Mouse (Mus musculus): Measurements from ENCODE around the gene Cap2. TPM values are rescaled to one million over a fixed set of nuclear protein-coding genes. Genes with fewer than 3 reads are reported as not detected.

Cap2 gene
- polyA plus RNA-seq, 1 experiment from 2014 or later: 9.2 TPM

GRCm38 (mm10) chr13:46510460-46510859 lies 8.8 kb downstream of the Cap2 start:
- no peak for DNase-seq (ENCODE audit: low spot score)
- 94% methylated on average over 7 of the region's 7 CpGs for WGBS
- Histone ChIP-seq H3K27me3 (ENCODE audit: low read depth, poor library complexity, severe bottlenecking) (no peaks in the 10 kb centered on the region), H3K27ac (replicated peaks) (no peak overlapping the region), H3K4me1 (0 out of 2 replicates have a peak, but pooled peaks cover 3% of the 10 kb centered on the region), H3K9me3 (replicated peaks) (0 out of 2 replicates have a peak, but pooled peaks cover 5% of the 10 kb centered on the region), H3K36me3 (no peaks in the 10 kb centered on the region), H3K4me3 (no peak overlapping the region)

GRCm38 (mm10) chr13:46514484-46514883 lies 12.8 kb downstream of the Cap2 start:
- Histone ChIP-seq H3K36me3 (no peaks in the 10 kb centered on the region), H3K4me3 (no peak overlapping the region), H3K4me1 (peaks cover 10% of the 10 kb centered on the region), H3K27me3 (ENCODE audit: low read depth, poor library complexity, severe bottlenecking) (no peaks in the 10 kb centered on the region), H3K9me3 (replicated peaks) (0 out of 2 replicates have a peak, but pooled peaks cover 5% of the 10 kb centered on the region), H3K27ac (replicated peaks) (no peak overlapping the region)
- 92% methylated on average over 10 of the region's 10 CpGs for WGBS
- no peak for DNase-seq (ENCODE audit: low spot score)

- Histone ChIP-seq H3K27ac (replicated peaks) (no peak overlapping the region), H3K4me1 (peaks cover 10% of the 10 kb centered on the region)
- WGBS: 87% methylated on average over 9 of the region's 9 CpGs
These were observed 13.5 kb downstream of the Cap2 start for GRCm38 (mm10) chr13:46515120-46515523.

GRCm38 (mm10) chr13:46515524-46515923 lies 13.9 kb downstream of the Cap2 start:
- no peak for DNase-seq (ENCODE audit: low spot score)

More at GRCm38 (mm10) chr13:46515120-46515523, 13.5 kb downstream of the Cap2 start:
- Histone ChIP-seq H3K9me3 (replicated peaks) (0 out of 2 replicates have a peak, but pooled peaks cover 5% of the 10 kb centered on the region), H3K4me3 (no peak overlapping the region), H3K27me3 (ENCODE audit: low read depth, poor library complexity, severe bottlenecking) (no peaks in the 10 kb centered on the region), H3K36me3 (no peaks in the 10 kb centered on the region)
- DNase-seq (ENCODE audit: low spot score): no peak

GRCm38 (mm10) chr13:46516183-46516582 lies 14.5 kb downstream of the Cap2 start:
- DNase-seq (ENCODE audit: low spot score): no peak
- Histone ChIP-seq H3K27ac (replicated peaks) (no peak overlapping the region), H3K27me3 (ENCODE audit: low read depth, poor library complexity, severe bottlenecking) (no peaks in the 10 kb centered on the region), H3K36me3 (no peaks in the 10 kb centered on the region), H3K4me3 (no peak overlapping the region), H3K9me3 (replicated peaks) (0 out of 2 replicates have a peak, but pooled peaks cover 5% of the 10 kb centered on the region), H3K4me1 (peaks cover 10% of the 10 kb centered on the region)
- 88% methylated on average over 7 of the region's 7 CpGs for WGBS

More at GRCm38 (mm10) chr13:46515524-46515923, 13.9 kb downstream of the Cap2 start:
- Histone ChIP-seq H3K9me3 (replicated peaks) (0 out of 2 replicates have a peak, but pooled peaks cover 5% of the 10 kb centered on the region), H3K36me3 (no peaks in the 10 kb centered on the region), H3K27ac (replicated peaks) (no peak overlapping the region), H3K4me3 (no peak overlapping the region), H3K4me1 (peaks cover 10% of the 10 kb centered on the region), H3K27me3 (ENCODE audit: low read depth, poor library complexity, severe bottlenecking) (no peaks in the 10 kb centered on the region)
- WGBS: 73% methylated on average over 10 of the region's 10 CpGs

GRCm38 (mm10) chr13:46517211-46517685 lies 15.6 kb downstream of the Cap2 start:
- 0 out of 2 replicates have a peak, but pooled peaks cover 1% of the 10 kb centered on the region for H3K9me3 ChIP-seq (replicated peaks)
- H3K4me1 ChIP-seq: peaks cover 10% of the 10 kb centered on the region
- H3K27ac ChIP-seq (replicated peaks): no peak overlapping the region
- no peak for DNase-seq (ENCODE audit: low spot score)
- no peak overlapping the region for H3K4me3 ChIP-seq
- H3K27me3 ChIP-seq (ENCODE audit: low read depth, poor library complexity, severe bottlenecking): no peaks in the 10 kb centered on the region
- WGBS: 80% methylated on average over 4 of the region's 4 CpGs
- H3K36me3 ChIP-seq: no peaks in the 10 kb centered on the region

- no peaks in the 10 kb centered on the region; the same call in 1 of the 2 replicates for H3K27me3 ChIP-seq (ENCODE audit: low read depth, poor library complexity, severe bottlenecking)
- 83% methylated on average over 1 of the region's 1 CpGs for WGBS
- H3K36me3 ChIP-seq: 0 out of 2 replicates have a peak, but pooled peaks cover 2% of the 10 kb centered on the region
- no peak overlapping the region for H3K4me3 ChIP-seq
- no peak overlapping the region for H3K27ac ChIP-seq (replicated peaks)
- H3K9me3 ChIP-seq (replicated peaks): no peaks in the 10 kb centered on the region
- DNase-seq (ENCODE audit: low spot score): no peak
- H3K4me1 ChIP-seq: peaks cover 15% of the 10 kb centered on the region
These were observed 19.8 kb downstream of the Cap2 start for GRCm38 (mm10) chr13:46521482-46521881.

GRCm38 (mm10) chr13:46522798-46523197 lies 21.1 kb downstream of the Cap2 start:
- no peaks in the 10 kb centered on the region; the same call in 1 of the 2 replicates for H3K27me3 ChIP-seq (ENCODE audit: low read depth, poor library complexity, severe bottlenecking)
- H3K4me3 ChIP-seq: no peak overlapping the region
- 77% methylated on average over 4 of the region's 4 CpGs for WGBS
- H3K27ac ChIP-seq (replicated peaks): no peak overlapping the region
- DNase-seq (ENCODE audit: low spot score): no peak
- 0 out of 2 replicates have a peak, but pooled peaks cover 2% of the 10 kb centered on the region for H3K36me3 ChIP-seq
- H3K4me1 ChIP-seq: peaks cover 15% of the 10 kb centered on the region
- no peaks in the 10 kb centered on the region for H3K9me3 ChIP-seq (replicated peaks)

GRCm38 (mm10) chr13:46523235-46523634 lies 21.6 kb downstream of the Cap2 start:
- Histone ChIP-seq H3K9me3 (replicated peaks) (no peaks in the 10 kb centered on the region), H3K4me3 (no peak overlapping the region), H3K36me3 (0 out of 2 replicates have a peak, but pooled peaks cover 2% of the 10 kb centered on the region), H3K27ac (replicated peaks) (no peak overlapping the region), H3K27me3 (ENCODE audit: low read depth, poor library complexity, severe bottlenecking) (peaks cover 4% of the 10 kb centered on the region; the same call in 1 of the 2 replicates), H3K4me1 (peaks cover 15% of the 10 kb centered on the region)
- no peak for DNase-seq (ENCODE audit: low spot score)
- WGBS: 74% methylated on average over 5 of the region's 5 CpGs

- H3K27me3 ChIP-seq (ENCODE audit: low read depth, poor library complexity, severe bottlenecking): peaks cover 4% of the 10 kb centered on the region; the same call in 1 of the 2 replicates
- DNase-seq (ENCODE audit: low spot score): no peak
- H3K4me3 ChIP-seq: no peak overlapping the region
- WGBS: 79% methylated on average over 12 of the region's 12 CpGs
- H3K27ac ChIP-seq (replicated peaks): no peak overlapping the region
- H3K9me3 ChIP-seq (replicated peaks): no peaks in the 10 kb centered on the region
- H3K4me1 ChIP-seq: peaks cover 15% of the 10 kb centered on the region
- 0 out of 2 replicates have a peak, but pooled peaks cover 2% of the 10 kb centered on the region for H3K36me3 ChIP-seq
These were observed 22.1 kb downstream of the Cap2 start for GRCm38 (mm10) chr13:46523712-46524111.

GRCm38 (mm10) chr13:46525295-46526255 lies 23.9 kb downstream of the Cap2 start:
- Histone ChIP-seq H3K4me1 (peaks cover 21% of the 10 kb centered on the region), H3K9me3 (replicated peaks) (no peaks in the 10 kb centered on the region), H3K27ac (replicated peaks) (no peak overlapping the region), H3K27me3 (ENCODE audit: low read depth, poor library complexity, severe bottlenecking) (peaks cover 13% of the 10 kb centered on the region), H3K4me3 (no peak overlapping the region), H3K36me3 (0 out of 2 replicates have a peak, but pooled peaks cover 2% of the 10 kb centered on the region)
- 86% methylated on average over 18 of the region's 18 CpGs for WGBS
- no peak for DNase-seq (ENCODE audit: low spot score)

- peaks cover 21% of the 10 kb centered on the region for H3K4me1 ChIP-seq
- H3K9me3 ChIP-seq (replicated peaks): no peaks in the 10 kb centered on the region
- H3K27me3 ChIP-seq (ENCODE audit: low read depth, poor library complexity, severe bottlenecking): peaks cover 23% of the 10 kb centered on the region
- no peak overlapping the region for H3K4me3 ChIP-seq
- no peak for DNase-seq (ENCODE audit: low spot score)
- H3K27ac ChIP-seq (replicated peaks): no peak overlapping the region
- H3K36me3 ChIP-seq: 0 out of 2 replicates have a peak, but pooled peaks cover 2% of the 10 kb centered on the region
- 94% methylated on average over 3 of the region's 3 CpGs for WGBS
These were observed 25.0 kb downstream of the Cap2 start for GRCm38 (mm10) chr13:46526645-46527044.

Measured in midbrain, embryonic 10.5 days (tissue).